Mouse (Mus musculus) ovary, postnatal 36 days (tissue): ENCODE data around the gene Rhbdf1.
A peak's percentile ranks its signal among the peaks of the same experiment; 100 is the strongest.

ENCODE experiments used
- DNase-seq: peaks from one replicate; pipeline ENCODE4 v3.0.0; 2022; ENCODE audit warnings: low spot score, mixed read lengths

The Rhbdf1 gene

GRCm38 (mm10) chr11:32220607-32221224 lies 1.4 kb downstream of the Rhbdf1 start:
- DNase-seq: no peak

GRCm38 (mm10) chr11:32219287-32219686 lies 2.8 kb downstream of the Rhbdf1 start:
- no peak for DNase-seq

- no peak for DNase-seq
Measured at GRCm38 (mm10) chr11:32218501-32219050, 3.5 kb downstream of the Rhbdf1 start.

DNA sequence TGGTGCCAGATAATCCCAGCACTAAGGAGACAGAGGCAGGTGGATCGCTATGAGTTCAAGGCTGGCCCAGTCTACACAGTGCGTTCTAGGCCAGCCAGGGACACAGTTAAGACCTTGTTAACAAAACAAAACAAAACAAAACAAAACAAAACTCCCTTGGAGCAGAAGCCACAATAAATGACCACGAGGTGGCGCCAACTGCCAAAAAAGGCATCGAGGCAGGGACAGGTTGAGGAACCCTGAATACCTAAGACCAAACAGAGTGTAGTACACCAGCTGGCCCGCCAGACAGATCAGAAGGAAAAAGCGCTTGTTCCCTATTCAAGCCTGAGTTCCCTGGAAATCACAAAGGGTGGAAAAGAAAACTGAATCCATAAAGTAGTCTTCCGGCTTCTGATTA lies 5.2 kb downstream of the Rhbdf1 start:
- DNase-seq: peak; percentile 63

- no peak for DNase-seq
Measured at GRCm38 (mm10) chr11:32215372-32216162, 6.5 kb downstream of the Rhbdf1 start.

- DNase-seq: no peak
Measured at GRCm38 (mm10) chr11:32210623-32211022, 11.5 kb downstream of the Rhbdf1 start.

DNA sequence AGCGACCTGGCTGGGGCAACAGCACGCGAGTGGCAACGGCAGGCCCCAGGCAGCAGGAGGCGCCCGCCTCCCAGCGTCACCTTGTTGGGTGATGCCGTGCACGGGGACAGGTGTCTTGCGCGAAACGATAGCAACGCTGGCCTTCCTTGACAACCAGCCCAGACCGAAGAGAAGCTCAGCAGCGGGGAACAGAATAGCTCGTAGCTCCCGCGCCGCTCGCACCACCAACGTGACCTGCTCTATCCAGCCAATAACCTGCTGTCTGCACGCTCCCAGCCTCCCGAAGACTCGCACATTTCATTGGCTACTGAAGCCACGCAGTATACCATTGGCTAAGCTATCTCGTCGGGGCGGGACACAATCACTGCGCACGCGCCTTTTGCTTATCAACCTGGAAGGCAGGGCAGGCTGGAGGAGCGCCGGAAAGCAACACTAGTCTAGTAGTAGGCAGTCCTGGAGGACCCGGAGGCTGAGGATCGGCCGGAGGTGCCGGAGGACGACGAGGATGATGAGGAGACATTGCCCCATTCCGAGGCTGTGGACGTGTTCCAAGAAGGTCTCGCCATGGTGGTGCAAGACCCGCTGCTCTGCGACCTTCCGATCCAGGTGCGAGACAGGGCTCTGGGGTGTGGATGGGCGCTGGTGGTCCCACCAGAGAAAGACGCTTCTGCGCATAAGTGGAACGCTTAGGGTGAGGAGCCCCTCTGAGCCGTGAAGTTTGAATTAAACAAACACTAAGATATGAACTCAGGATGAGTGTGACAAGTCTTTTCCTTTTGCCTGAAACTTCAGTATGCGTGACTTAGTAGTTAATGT lies 16.8 kb downstream of the Rhbdf1 start, which contains the start of gene Snrnp25:
Gene Snrnp25, plus strand, starts transcription at position 358 of the 816 bp plus-strand sequence.
- DNase-seq: peak; percentile 93

GRCm38 (mm10) chr11:32201922-32202685 lies 20.0 kb downstream of the Rhbdf1 start:
- no peak for DNase-seq

DNA sequence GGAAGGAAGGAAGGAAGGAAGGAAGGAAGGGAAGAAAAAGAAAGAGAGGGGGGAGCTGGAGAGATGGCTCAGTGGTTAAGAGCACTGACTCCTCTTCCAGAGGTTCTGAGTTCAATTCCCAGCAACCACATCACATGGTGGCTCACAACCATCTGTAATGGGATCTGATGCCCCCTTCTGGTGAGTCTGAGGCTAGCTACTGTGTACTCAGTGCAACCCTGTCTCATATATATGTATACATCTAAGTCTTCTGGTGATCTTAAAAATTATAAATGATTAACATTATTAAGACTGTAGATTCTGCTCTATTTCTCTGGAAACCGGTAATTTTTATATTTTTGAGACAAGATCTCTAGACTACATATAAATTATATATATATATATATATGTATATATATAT lies 21.1 kb downstream of the Rhbdf1 start:
- peak; percentile 0 for DNase-seq

DNA sequence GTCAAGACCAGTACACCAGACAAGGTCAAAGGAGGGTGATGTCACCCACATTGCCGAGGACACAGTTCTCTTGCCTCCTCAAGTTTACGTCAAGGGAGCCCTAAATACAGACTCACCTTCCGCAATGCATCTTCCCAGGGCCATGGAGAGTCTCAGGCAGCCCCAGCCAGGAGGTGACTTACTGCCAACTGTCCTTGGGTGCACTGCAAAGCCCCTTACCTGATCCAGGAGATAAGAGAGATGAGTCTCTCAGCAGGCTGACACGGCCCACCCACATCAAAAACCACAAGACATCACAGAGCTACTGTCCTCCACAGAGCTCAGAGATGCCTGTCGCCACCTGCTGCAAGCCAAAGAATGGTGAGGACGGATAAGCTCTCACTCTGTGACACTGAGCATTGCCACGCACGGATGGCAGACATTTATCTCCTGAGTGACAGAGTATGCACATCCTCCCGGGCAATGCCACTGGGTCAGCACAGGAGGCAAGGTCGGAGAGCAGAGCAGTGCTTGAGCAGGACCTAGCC lies 22.0 kb downstream of the Rhbdf1 start, which contains the start of gene Il9r:
Gene Il9r, minus strand, starts transcription at position 205 of the 527 bp plus-strand sequence.
- DNase-seq: peak; percentile 3

DNA sequence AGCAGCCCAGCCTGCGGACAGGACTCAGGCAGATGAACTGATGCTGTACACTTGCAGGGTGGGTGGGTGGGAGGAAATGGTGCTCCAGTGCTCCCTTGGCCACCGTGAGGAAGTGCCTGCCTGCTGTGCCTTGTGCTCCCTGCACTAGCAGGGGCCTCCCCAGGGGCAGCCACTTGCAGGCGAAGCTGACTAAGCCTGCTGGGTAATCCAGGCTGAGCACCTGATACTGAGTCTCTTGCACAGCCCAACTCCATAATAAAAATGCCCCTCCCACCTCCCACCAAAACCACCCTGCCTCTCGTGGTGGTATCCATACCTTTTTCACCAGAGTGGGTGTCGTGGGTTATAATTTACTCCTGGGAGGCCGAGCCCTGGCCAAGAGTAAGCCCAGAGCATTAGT lies 22.9 kb downstream of the Rhbdf1 start:
- peak; percentile 2 for DNase-seq

DNA sequence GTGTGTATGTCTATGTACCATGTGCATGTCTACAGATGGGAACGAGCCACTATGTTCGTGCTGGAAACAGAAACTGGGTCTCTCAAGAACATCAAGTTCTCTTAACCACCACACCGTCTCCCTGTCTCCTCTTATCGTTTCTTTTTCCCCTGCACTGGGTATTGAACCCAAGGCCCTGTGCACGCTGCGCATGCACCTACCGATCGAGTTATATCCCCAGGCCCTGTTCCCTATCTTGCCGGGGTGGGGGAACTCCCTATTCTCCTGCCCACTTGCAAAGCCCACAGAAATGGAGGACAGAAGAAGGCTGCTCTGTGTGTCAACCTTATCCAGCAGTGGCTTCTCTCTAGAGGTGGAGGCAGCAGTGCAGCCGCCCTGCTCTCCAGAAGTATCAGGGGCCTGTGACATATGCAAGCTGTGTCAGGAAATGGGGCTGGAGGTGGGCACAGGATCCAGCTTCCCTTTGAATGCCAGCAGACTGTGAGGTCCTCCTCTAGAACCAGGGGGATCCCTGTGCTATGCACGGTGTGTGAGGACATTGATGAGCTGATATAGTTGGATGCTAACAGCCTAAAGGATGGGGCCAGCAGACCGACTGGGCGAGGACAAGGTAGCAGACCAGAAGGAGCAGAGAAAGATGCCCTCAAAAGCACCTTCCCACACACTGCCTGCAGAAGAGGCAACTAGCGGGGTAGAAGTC lies 23.7 kb downstream of the Rhbdf1 start:
- DNase-seq: peak; percentile 1

- DNase-seq: no peak
Measured at GRCm38 (mm10) chr11:32197766-32198165, 24.3 kb downstream of the Rhbdf1 start.

DNA sequence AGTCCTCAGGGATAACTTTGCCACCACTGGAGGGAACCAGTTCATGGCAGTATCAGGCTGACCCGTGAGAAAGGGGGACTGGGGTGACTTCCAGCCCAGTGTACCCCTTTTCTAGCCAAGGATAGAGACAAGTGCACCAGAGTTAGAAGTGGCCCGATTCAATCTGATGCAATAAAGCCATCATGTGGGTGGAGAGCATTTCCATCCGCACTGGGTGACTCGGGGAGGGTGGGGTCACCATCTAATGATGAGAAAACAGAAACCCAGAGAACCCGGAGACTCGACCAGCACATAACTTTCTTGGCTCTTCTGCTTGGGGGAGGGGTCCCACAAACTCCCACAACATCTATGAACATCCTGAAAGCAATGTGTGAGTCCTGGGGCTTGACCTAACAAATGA lies 25.4 kb downstream of the Rhbdf1 start:
- DNase-seq: no peak

- DNase-seq: peak; percentile 1
Measured at GRCm38 (mm10) chr11:32195867-32196540, 26.1 kb downstream of the Rhbdf1 start.

GRCm38 (mm10) chr11:32194626-32195025 lies 27.5 kb downstream of the Rhbdf1 start:
- DNase-seq: no peak

DNA sequence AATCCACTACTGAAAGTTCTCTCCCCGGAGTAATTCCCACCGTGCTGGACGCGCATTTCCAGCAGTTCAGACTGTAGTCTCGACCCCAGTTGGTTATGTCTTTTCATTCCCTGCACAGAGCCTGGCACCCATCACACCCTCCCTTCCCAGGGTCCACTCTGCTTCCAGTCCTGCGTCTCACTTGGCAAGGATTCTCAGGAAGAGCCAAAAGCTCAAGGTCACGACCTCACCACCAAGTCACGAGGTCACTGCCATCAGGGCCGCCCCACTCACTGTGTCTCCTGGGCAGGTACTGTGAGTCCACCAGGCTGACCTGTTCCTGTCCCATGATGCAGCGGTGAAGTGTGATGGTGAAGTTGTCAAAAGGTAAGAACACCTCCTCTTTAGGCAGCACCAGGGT lies 28.0 kb downstream of the Rhbdf1 start:
- DNase-seq: no peak

DNA sequence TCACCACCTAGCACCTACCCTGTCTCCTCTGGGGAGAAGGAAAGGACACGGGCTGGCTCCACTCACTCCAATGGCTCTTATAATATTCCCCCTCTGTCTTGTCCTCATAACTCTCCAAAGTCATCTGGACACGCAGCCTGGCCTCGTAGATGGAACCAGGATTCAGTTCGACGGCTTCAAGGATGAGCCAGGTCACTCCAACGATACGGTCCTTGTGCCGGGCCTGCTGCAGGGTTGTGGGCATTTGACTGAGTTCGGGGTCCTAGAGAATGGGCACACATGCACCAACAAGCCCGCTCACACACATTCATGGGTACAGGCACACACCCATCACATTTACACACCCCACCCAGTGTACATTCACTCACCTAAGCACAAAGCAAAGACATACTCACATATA lies 28.9 kb downstream of the Rhbdf1 start:
- no peak for DNase-seq

DNA sequence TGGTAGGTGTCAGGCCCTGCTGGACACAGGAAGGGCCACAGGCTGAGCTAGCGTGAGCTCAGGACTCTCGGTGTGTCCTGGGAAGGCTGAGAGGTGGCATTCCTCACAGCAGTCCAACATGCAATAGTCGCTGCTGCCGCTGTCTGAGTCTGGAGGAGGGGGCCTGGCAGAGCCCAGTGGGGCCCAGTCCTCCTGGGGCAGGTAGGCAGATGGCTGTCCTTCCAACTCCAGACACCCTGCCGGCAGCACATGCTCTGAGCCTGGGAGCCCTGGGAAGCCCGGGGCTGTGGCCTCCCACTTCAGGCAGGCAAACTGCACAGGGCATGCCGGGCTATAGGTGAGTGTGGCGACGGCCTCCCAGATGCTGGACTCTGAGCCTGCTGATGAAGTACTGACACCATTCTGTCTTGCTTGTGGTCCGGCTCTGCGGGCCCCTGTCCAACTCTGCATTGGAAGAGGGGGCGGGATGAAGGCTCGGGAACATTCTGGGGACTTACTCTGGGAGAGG lies 31.4 kb downstream of the Rhbdf1 start:
- no peak for DNase-seq

DNA sequence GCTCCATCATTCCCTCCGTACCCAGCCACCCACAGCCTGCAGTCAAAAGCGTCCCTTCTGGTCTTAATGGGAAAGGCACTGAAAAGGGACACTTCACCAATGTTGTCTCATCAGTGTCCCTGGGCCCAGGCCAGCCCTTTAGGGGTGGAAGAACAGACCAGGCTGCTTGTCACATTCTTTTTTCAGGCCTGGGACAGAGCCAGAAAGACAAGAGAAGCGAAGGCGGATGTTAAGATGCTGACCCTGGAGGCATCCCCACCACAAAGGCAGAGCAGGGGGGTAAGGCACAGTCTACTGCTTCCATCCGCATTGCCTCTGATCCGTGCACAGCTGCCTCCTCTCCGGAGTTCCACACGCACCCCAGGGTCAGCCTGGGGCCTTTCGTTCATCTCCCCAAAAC lies 32.0 kb downstream of the Rhbdf1 start:
- no peak for DNase-seq
